Mouse (Mus musculus) stomach, postnatal 0 days (tissue): Measurements from ENCODE around the gene Vps13d.

ENCODE experiments used
- CTCF ChIP-seq: IDR thresholded peaks from 2 replicates; pipeline ENCODE4 v1.5.1; 2016; ENCODE audit warnings: antibody characterized with exemption, low read depth, mild to moderate bottlenecking, moderate library complexity
- EP300 ChIP-seq: optimal IDR thresholded peaks from 2 replicates; pipeline ENCODE3; 2016; ENCODE audit warnings: antibody characterized with exemption

DNA sequence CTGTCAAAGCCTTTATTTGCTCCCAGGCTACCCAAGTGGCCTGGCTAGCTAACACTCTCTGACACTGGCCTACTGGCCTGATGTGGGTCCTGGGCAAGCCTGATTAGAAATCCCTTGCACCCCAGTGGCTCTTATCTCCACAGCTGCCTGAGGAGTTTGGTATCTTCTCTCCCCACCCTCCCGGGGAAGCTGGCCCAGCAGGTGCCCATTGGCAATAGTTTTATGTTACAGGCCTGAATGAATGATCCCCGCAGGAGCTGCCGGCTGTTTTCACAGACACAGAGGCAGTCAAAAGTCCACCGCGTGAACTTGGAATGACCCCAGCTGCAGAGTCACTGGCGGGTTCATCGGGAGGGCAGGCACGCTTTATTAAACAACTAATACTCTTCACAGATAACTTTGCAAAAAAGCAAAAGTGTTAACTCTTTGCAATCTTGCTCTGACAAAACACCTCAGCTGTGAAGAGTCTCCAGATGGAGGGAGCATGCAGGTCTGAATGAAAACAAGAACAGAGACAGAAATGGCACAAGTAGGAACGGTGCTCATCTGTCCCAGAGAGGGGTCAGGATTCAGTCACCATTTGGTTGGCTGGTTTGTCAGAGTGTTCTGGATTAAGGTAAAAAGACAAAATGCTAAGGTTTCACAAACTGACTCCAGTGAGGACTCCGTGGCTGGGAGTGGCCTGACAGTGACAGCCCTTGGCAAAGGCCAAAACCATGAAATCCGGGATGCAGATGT lies 160.1 kb downstream of the Vps13d start:
- TF ChIP-seq CTCF = no peak
- TF ChIP-seq EP300 = no peak
